Mouse (Mus musculus): ENCODE data around the gene Tmc1. TPM values are rescaled to one million over a fixed set of nuclear protein-coding genes. Genes with fewer than 3 reads are reported as not detected.

The Tmc1 gene
- 0.07 and 0.12 TPM in 2 replicates for polyA plus RNA-seq (2014; fragmentation: Nextera tagmentation; extraction: Ambion mirVana)

DNA sequence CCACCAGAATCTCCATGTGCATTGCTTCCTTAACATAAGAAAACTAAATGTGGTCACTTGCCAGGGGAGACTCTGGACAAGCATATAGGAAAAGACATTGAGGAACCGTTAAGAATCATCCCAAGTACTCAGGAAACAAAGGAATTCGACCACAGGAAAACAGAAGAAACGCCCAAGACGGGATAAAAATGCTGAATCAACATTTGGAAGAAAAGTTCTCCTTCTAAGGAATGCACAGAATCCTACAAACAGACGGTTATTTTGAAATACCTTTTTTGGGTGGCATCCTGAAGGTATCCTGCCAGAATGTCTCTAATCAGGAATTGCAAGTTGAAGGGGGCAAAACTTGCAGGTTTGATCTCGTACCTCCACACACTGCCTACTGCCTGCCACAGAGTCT lies at the start of gene Tmc1:
Tmc1 (minus strand) TSS at position 329 of the 400 bp plus-strand sequence.
- Histone ChIP-seq H3K27me3 (replicated peaks; ENCODE audit: control insufficient read depth, insufficient read depth, low read length) (no peaks in the 10 kb centered on the region), H3K4me1 (replicated peaks; ENCODE audit: control insufficient read depth, insufficient read depth, low read length) (no peaks in the 10 kb centered on the region), H3K36me3 (ENCODE audit: control insufficient read depth, insufficient read depth, low read length) (no peaks in the 10 kb centered on the region), H3K9ac (ENCODE audit: low read length) (no peak within 1 kb of the TSS), H3K9me3 (ENCODE audit: control insufficient read depth, low read length) (0 out of 2 replicates have a peak, but pooled peaks cover 5% of the 10 kb centered on the region), H3K4me3 (ENCODE audit: low read depth, low read length) (no peak within 1 kb of the TSS), H3K27ac (ENCODE audit: low read depth) (no peak within 1 kb of the TSS), H3K4me2 (ENCODE audit: low read length) (no peak within 1 kb of the TSS)
- 81% methylated on average over 6 of the region's 6 CpGs for WGBS
- DNase-seq (ENCODE audit: low spot score) = no peak
- no peak for ATAC-seq (replicated peaks; ENCODE audit: low FRiP score, low TSS enrichment, low read depth)

DNA sequence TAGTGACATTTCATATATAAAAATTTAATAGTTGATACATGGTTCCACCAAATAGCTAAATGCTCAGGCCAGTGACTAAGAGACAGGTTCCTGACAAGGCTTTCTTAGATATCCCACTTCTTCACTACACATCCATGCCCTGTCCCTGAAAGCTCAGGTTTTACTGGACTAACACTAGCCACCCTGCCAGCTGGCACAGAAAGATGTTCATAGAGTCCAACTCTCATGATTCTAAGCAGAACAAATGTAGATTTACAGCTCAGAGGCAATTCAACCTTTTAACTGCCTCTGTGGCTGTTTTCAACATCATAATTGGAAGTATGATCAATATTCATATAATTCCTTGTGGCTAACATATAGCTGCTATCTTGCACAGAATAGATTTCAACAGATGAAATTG lies 47.5 kb upstream of the Tmc1 start:
- Histone ChIP-seq H3K27me3 (replicated peaks; ENCODE audit: control insufficient read depth, insufficient read depth, low read length) (no peaks in the 10 kb centered on the region), H3K9me3 (ENCODE audit: control insufficient read depth, low read length) (no peaks in the 10 kb centered on the region), H3K4me2 (ENCODE audit: low read length) (no peak overlapping the region), H3K4me3 (ENCODE audit: low read depth, low read length) (no peak overlapping the region), H3K4me1 (replicated peaks; ENCODE audit: control insufficient read depth, insufficient read depth, low read length) (no peaks in the 10 kb centered on the region), H3K36me3 (ENCODE audit: control insufficient read depth, insufficient read depth, low read length) (no peaks in the 10 kb centered on the region), H3K27ac (ENCODE audit: low read depth) (no peak overlapping the region), H3K9ac (ENCODE audit: low read length) (no peak overlapping the region)
- DNase-seq (ENCODE audit: low spot score) (no peak), ATAC-seq (replicated peaks; ENCODE audit: low FRiP score, low TSS enrichment, low read depth) (no peak)

DNA sequence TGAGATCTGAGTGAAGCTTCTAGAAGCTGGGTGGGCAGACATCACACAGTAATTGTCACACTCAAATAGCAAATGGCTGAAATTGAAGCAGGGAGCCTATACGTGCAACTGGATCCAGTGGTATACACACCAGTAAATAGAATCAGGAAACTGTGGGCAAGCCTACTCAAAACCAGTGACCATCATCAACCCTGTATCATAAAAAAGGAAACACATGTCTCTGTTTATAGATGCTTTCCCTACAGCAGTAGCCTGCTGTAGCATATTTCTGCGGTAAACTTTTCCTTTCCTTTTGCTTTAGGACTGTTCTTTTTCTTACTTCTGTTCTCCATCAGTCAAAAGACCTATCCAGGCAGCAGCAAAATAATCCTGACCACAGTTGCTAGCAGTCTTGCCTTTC lies 25.2 kb upstream of the Tmc1 start:
- Histone ChIP-seq H3K4me3 (ENCODE audit: low read depth, low read length) (no peak overlapping the region), H3K9me3 (ENCODE audit: control insufficient read depth, low read length) (no peaks in the 10 kb centered on the region), H3K27me3 (replicated peaks; ENCODE audit: control insufficient read depth, insufficient read depth, low read length) (no peaks in the 10 kb centered on the region), H3K27ac (ENCODE audit: low read depth) (no peak overlapping the region), H3K36me3 (ENCODE audit: control insufficient read depth, insufficient read depth, low read length) (no peaks in the 10 kb centered on the region), H3K4me2 (ENCODE audit: low read length) (no peak overlapping the region), H3K9ac (ENCODE audit: low read length) (no peak overlapping the region), H3K4me1 (replicated peaks; ENCODE audit: control insufficient read depth, insufficient read depth, low read length) (no peaks in the 10 kb centered on the region)
- WGBS = 86% methylated on average over 2 of the region's 2 CpGs
- DNase-seq (ENCODE audit: low spot score) = no peak
- ATAC-seq (replicated peaks; ENCODE audit: low FRiP score, low TSS enrichment, low read depth) = no peak

DNA sequence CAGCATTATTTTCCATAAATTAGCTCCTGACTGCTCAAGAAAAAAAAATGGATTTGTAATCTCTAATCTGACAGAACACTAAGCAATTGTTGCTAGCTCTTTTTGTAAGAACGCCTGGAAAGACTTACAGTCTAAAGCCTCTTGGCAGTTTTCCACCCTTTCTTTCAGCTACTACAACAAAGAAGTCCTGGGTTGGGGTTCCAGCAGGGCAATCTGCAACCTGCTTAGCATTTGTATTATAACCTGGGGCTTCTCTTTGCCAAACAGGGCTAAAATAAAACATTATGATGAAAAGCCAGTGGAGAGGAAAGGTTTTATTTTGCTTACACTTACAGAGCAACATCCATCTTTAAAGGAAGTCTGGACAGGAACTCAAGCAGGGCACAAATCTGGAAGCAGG lies 24.1 kb upstream of the Tmc1 start:
- Histone ChIP-seq H3K9ac (ENCODE audit: low read length) (no peak overlapping the region), H3K9me3 (ENCODE audit: control insufficient read depth, low read length) (no peaks in the 10 kb centered on the region), H3K4me3 (ENCODE audit: low read depth, low read length) (no peak overlapping the region), H3K4me1 (replicated peaks; ENCODE audit: control insufficient read depth, insufficient read depth, low read length) (no peaks in the 10 kb centered on the region), H3K27me3 (replicated peaks; ENCODE audit: control insufficient read depth, insufficient read depth, low read length) (no peaks in the 10 kb centered on the region), H3K4me2 (ENCODE audit: low read length) (no peak overlapping the region), H3K36me3 (ENCODE audit: control insufficient read depth, insufficient read depth, low read length) (no peaks in the 10 kb centered on the region), H3K27ac (ENCODE audit: low read depth) (no peak overlapping the region)
- ATAC-seq (replicated peaks; ENCODE audit: low FRiP score, low TSS enrichment, low read depth) (no peak), DNase-seq (ENCODE audit: low spot score) (no peak)
- WGBS = 26% methylated on average over 1 of the region's 1 CpGs

DNA sequence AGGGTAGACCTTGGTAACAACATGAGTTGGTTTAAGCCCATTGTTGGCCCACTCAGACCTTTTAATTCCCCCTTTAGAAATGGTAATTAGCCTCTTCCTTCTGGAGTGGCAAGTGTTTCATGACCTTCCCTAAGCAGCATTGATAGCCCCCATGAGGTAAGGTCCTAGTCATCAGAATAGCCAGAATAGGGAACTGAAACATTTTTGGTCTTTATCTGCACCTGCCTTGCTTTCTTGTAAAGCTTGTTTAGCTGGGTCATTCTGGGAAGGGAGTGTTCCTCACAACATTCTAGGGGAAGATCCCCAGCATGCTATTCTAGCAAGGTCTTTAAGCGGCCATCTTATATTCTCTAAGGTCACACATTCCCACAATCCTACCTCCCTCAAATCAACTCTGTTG lies 17.9 kb upstream of the Tmc1 start:
- ATAC-seq (replicated peaks; ENCODE audit: low FRiP score, low TSS enrichment, low read depth) (no peak), DNase-seq (ENCODE audit: low spot score) (no peak)
- Histone ChIP-seq H3K27ac (ENCODE audit: low read depth) (no peak overlapping the region), H3K9me3 (ENCODE audit: control insufficient read depth, low read length) (no peaks in the 10 kb centered on the region), H3K4me3 (ENCODE audit: low read depth, low read length) (no peak overlapping the region), H3K9ac (ENCODE audit: low read length) (no peak overlapping the region), H3K4me2 (ENCODE audit: low read length) (no peak overlapping the region), H3K4me1 (replicated peaks; ENCODE audit: control insufficient read depth, insufficient read depth, low read length) (no peaks in the 10 kb centered on the region), H3K36me3 (ENCODE audit: control insufficient read depth, insufficient read depth, low read length) (no peaks in the 10 kb centered on the region), H3K27me3 (replicated peaks; ENCODE audit: control insufficient read depth, insufficient read depth, low read length) (no peaks in the 10 kb centered on the region)
- 94% methylated on average over 1 of the region's 1 CpGs for WGBS

DNA sequence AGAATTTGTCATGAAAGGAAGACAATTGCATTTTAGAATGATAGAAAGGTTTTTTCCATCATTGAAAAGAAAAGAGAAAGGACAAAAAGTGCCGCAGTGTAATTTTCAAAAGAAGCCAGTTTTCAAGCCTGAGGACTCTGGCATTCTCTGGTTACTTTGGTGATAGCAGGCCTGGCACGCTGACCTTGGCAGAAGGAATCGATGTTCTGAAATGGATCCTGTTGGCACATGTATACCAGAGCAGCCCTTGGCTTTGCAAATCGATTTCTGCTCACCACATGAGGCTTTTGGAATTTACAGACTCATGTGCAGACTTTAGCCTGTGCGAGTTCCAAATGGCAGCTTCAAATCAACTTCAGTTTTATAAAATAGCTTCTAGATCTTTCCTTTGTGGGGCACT lies 813 bp upstream of the Tmc1 start:
- H3K27ac ChIP-seq (ENCODE audit: low read depth) = no peak overlapping the region
- no peak overlapping the region for H3K4me2 ChIP-seq (ENCODE audit: low read length)
- H3K9me3 ChIP-seq (ENCODE audit: control insufficient read depth, low read length) = 0 out of 2 replicates have a peak, but pooled peaks cover 5% of the 10 kb centered on the region
- H3K9ac ChIP-seq (ENCODE audit: low read length) = no peak overlapping the region
- no peaks in the 10 kb centered on the region for H3K36me3 ChIP-seq (ENCODE audit: control insufficient read depth, insufficient read depth, low read length)
- no peaks in the 10 kb centered on the region for H3K4me1 ChIP-seq (replicated peaks; ENCODE audit: control insufficient read depth, insufficient read depth, low read length)
- no peaks in the 10 kb centered on the region for H3K27me3 ChIP-seq (replicated peaks; ENCODE audit: control insufficient read depth, insufficient read depth, low read length)
- WGBS = 86% methylated on average over 5 of the region's 5 CpGs
- ATAC-seq (replicated peaks; ENCODE audit: low FRiP score, low TSS enrichment, low read depth) (no peak), DNase-seq (ENCODE audit: low spot score) (no peak)
- no peak overlapping the region for H3K4me3 ChIP-seq (ENCODE audit: low read depth, low read length)

DNA sequence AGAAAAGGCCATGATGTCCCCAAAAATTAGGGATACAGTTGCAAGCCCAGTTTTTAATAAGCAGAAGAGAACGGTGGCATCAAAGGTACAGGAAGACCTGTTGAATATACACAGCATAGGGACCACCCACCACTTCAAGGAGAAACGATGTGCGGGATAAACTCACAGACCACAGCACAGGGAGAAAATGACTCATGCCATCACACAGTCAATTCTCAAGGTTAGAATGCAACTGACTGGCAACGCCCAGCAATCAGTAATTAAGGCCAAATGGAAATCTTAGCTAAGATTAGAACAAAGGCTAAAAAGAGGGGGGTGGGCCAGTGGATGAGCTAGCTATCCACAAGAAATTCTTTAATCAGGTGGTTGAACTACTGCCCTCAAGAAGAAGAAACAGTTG lies 9.6 kb downstream of the Tmc1 start:
- DNase-seq (ENCODE audit: low spot score) = no peak
- Histone ChIP-seq H3K9me3 (ENCODE audit: control insufficient read depth, low read length) (no peaks in the 10 kb centered on the region), H3K36me3 (ENCODE audit: control insufficient read depth, insufficient read depth, low read length) (no peaks in the 10 kb centered on the region), H3K9ac (ENCODE audit: low read length) (no peak overlapping the region), H3K4me1 (replicated peaks; ENCODE audit: control insufficient read depth, insufficient read depth, low read length) (no peaks in the 10 kb centered on the region), H3K4me2 (ENCODE audit: low read length) (no peak overlapping the region), H3K4me3 (ENCODE audit: low read depth, low read length) (no peak overlapping the region), H3K27me3 (replicated peaks; ENCODE audit: control insufficient read depth, insufficient read depth, low read length) (no peaks in the 10 kb centered on the region), H3K27ac (ENCODE audit: low read depth) (no peak overlapping the region)
- WGBS = 44% methylated on average over 4 of the region's 4 CpGs
- no peak for ATAC-seq (replicated peaks; ENCODE audit: low FRiP score, low TSS enrichment, low read depth)

DNA sequence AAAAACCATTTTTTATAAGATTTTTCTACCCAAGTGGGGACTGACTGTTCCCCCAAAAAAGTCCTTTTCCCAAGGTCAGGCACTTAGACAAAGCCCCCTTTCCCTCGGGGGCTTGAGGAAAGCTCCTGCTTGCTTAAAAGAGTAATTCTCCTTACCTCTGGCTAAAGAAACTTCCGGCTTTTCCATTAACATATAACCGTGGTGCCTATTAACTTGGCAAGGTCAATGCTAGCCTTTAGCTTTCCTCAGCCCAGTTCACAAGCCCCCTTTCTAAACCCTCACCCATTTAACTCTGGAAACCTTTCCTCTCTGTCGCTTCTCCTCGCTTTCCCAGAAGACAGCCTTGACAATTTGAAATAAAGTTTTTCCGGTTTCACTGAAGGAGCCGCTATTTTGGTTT lies 29.7 kb downstream of the Tmc1 start:
- WGBS = 49% methylated on average over 7 of the region's 7 CpGs
- Histone ChIP-seq H3K4me3 (ENCODE audit: low read depth, low read length) (no peak overlapping the region), H3K27me3 (replicated peaks; ENCODE audit: control insufficient read depth, insufficient read depth, low read length) (no peaks in the 10 kb centered on the region), H3K36me3 (ENCODE audit: control insufficient read depth, insufficient read depth, low read length) (no peaks in the 10 kb centered on the region), H3K4me1 (replicated peaks; ENCODE audit: control insufficient read depth, insufficient read depth, low read length) (peaks cover 7% of the 10 kb centered on the region; the same call in 1 of the 2 replicates), H3K27ac (ENCODE audit: low read depth) (no peak overlapping the region), H3K9me3 (ENCODE audit: control insufficient read depth, low read length) (no peaks in the 10 kb centered on the region), H3K4me2 (ENCODE audit: low read length) (no peak overlapping the region), H3K9ac (ENCODE audit: low read length) (no peak overlapping the region)
- no peak for DNase-seq (ENCODE audit: low spot score)
- ATAC-seq (replicated peaks; ENCODE audit: low FRiP score, low TSS enrichment, low read depth) = no peak

DNA sequence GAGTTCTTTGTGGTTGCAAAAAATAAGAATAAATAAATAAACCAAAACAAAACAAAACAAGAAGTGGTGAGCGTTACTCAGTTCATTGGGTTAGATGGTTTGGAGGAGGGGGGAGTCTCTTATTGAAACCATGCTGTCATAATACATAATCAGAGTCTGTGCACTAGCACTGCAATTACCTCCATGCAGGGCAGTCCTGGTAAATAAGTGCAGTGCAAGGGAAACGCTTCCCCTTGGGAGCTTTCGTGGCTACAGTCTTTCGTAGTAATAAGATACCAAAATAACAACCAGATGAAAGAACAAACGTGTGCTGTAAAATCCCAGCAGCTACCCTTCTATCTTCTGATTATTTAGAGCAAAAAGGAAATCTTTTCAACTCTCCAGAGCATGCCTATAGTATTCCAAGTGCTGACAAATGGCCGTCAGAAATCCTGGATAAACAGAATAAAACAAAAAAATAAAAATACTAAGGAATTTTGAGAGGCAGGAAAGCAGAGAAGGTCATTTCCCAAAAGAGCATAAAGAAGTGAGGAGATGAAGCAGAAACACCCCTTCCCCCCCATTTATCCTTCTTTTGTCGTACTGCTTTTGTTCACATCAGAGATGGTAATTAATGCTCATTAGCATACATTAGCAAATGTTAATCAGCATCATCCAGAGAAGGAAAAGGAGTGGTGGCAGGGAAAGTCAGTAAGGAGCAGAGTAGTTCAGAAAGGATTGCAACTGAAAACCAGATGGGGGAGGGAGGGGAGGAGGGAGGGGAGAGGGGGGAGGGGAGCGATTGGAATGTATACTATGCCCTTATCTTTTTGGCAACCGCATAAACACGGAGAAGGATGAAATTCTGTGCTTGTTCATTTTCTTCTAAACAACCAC lies 30.4 kb downstream of the Tmc1 start:
- Histone ChIP-seq H3K4me3 (ENCODE audit: low read depth, low read length) (no peak overlapping the region), H3K27ac (ENCODE audit: low read depth) (no peak overlapping the region), H3K36me3 (ENCODE audit: control insufficient read depth, insufficient read depth, low read length) (no peaks in the 10 kb centered on the region), H3K4me1 (replicated peaks; ENCODE audit: control insufficient read depth, insufficient read depth, low read length) (peaks cover 7% of the 10 kb centered on the region; the same call in 1 of the 2 replicates), H3K27me3 (replicated peaks; ENCODE audit: control insufficient read depth, insufficient read depth, low read length) (no peaks in the 10 kb centered on the region), H3K9ac (ENCODE audit: low read length) (no peak overlapping the region), H3K9me3 (ENCODE audit: control insufficient read depth, low read length) (no peaks in the 10 kb centered on the region), H3K4me2 (ENCODE audit: low read length) (no peak overlapping the region)
- no peak for ATAC-seq (replicated peaks; ENCODE audit: low FRiP score, low TSS enrichment, low read depth)
- 16% methylated on average over 10 of the region's 10 CpGs for WGBS
- DNase-seq (ENCODE audit: low spot score) = no peak
